Comparison of ENCODE assay signal across 20 mouse cellular contexts in the genomic region with DNA sequence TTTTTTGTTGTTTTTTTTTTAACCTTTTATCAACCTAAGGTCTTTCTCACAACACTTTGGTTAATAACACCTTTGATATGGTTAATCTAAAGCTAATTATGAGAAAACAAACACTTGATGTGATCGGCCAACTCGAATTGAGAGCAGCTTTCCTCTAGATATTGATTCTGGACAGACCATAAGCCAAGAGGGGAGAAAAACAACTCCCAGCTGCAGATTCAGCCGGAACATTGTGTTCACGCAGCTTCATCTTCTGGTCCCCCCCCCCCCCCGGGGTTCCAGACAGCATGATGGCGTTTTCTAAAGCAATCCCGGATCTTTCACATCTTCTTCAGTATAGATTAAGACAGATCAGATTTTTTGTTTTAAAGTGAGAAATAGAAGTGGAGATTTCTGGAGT.
A peak's percentile ranks its signal among the peaks of the same experiment; 100 is the strongest.
DNase-seq lines count a peak whose midpoint lies in the region; ATAC-seq and TF ChIP-seq lines count a peak whose summit lies in the region.
"Had no signal": no experiment of that assay in that cellular context is flagged by ENCODE, and none has a peak within 500 bp of the region (broad histone marks: within the 10 kb centered on the region; RNA-seq: fewer than 3 reads in every experiment).

No protein-coding gene starts in this region.

- peak; percentile 61 for DNase-seq in heart, adult 11 months
- DNase-seq in heart, postnatal 25 days (ENCODE audit: low spot score) = no peak
- no peak for DNase-seq in hindbrain, postnatal 0 days (ENCODE audit: low spot score)
- DNase-seq in neural tube, embryonic 11.5 days (ENCODE audit: low spot score) = no peak
- no peak for DNase-seq in cerebellum, postnatal 36 days
- DNase-seq: adrenal gland, adult 2 months; adrenal gland, postnatal 36 days; B cell, adult 2 months; cerebellum, adult 18-20 months; heart, postnatal 4 days; liver; right cerebral cortex, adult 18-20 months; spleen, adult 18-20 months; thymus, postnatal 14 days had no signal

- H3K27ac ChIP-seq in hindbrain, postnatal 0 days = 0 out of 2 replicates have a peak overlapping the region, but pooled peaks have one; percentile 12
- no peak overlapping the region for H3K27ac ChIP-seq in hindbrain, embryonic 12.5 days
- H3K27ac ChIP-seq in neural tube, embryonic 11.5 days (ENCODE audit: low read depth, low read length) = 0 out of 2 replicates have a peak overlapping the region, but pooled peaks have one; percentile 11
- no peak overlapping the region for H3K27ac ChIP-seq in neural tube, embryonic 15.5 days (replicated peaks)
- H3K27ac ChIP-seq in midbrain, embryonic 16.5 days (ENCODE audit: low read length) = no peak overlapping the region; the same call in 1 of the 2 replicates
- H3K27ac ChIP-seq: kidney, embryonic 15.5 days; liver, embryonic 15.5 days; lung, embryonic 15.5 days had no signal

- no peak overlapping the region for H3K4me3 ChIP-seq in hindbrain, postnatal 0 days (ENCODE audit: low read length)
- no peak overlapping the region for H3K4me3 ChIP-seq in hindbrain, embryonic 12.5 days
- no peak overlapping the region for H3K4me3 ChIP-seq in neural tube, embryonic 11.5 days (ENCODE audit: low read depth, low read length)
- H3K4me3 ChIP-seq in neural tube, embryonic 15.5 days (replicated peaks) = no peak overlapping the region
- no peak overlapping the region for H3K4me3 ChIP-seq in midbrain, embryonic 16.5 days (ENCODE audit: low read depth, low read length)
- H3K4me3 ChIP-seq: kidney, embryonic 15.5 days; liver, embryonic 15.5 days; lung, embryonic 15.5 days had no signal

- TF ChIP-seq CTCF in hindbrain, postnatal 0 days (IDR thresholded peaks at IDR 0.05; ENCODE audit: low read depth) = no peak

- intact Hi-C loops in heart, postnatal 25 days (cut with DNase I) = no loop called here

- ATAC-seq in hindbrain, postnatal 0 days = no peak
- ATAC-seq in hindbrain, embryonic 12.5 days (ENCODE audit: low FRiP score) = no peak
- no peak for ATAC-seq in neural tube, embryonic 11.5 days (ENCODE audit: insufficient read depth, low FRiP score, low TSS enrichment)
- no peak for ATAC-seq in neural tube, embryonic 15.5 days (ENCODE audit: low FRiP score)
- no peak for ATAC-seq in midbrain, embryonic 16.5 days

- 35% methylated on average over 7 of the region's 7 CpGs for WGBS in hindbrain, postnatal 0 days
- 40% methylated on average over 7 of the region's 7 CpGs for WGBS in hindbrain, embryonic 12.5 days
- WGBS in neural tube, embryonic 11.5 days = 45% methylated on average over 7 of the region's 7 CpGs
- WGBS in neural tube, embryonic 15.5 days = 35% methylated on average over 7 of the region's 7 CpGs
- WGBS in midbrain, embryonic 16.5 days = 36% methylated on average over 7 of the region's 7 CpGs

- no peaks in the 10 kb centered on the region for H3K36me3 ChIP-seq in hindbrain, postnatal 0 days (ENCODE audit: insufficient read depth, low read length)
- H3K36me3 ChIP-seq in hindbrain, embryonic 12.5 days = no peaks in the 10 kb centered on the region
- H3K36me3 ChIP-seq in neural tube, embryonic 11.5 days (ENCODE audit: control insufficient read depth, insufficient read depth, low read length) = no peaks in the 10 kb centered on the region
- H3K36me3 ChIP-seq in neural tube, embryonic 15.5 days = no peaks in the 10 kb centered on the region
- no peaks in the 10 kb centered on the region for H3K36me3 ChIP-seq in midbrain, embryonic 16.5 days (ENCODE audit: control insufficient read depth, insufficient read depth, low read length)
- H3K36me3 ChIP-seq: kidney, embryonic 15.5 days; liver, embryonic 15.5 days; lung, embryonic 15.5 days had no signal

- H3K4me2 ChIP-seq in hindbrain, postnatal 0 days (ENCODE audit: low read depth, low read length) = peak overlapping the region; percentile 17; the same call in 1 of the 2 replicates
- H3K4me2 ChIP-seq in hindbrain, embryonic 12.5 days (replicated peaks) = no peak overlapping the region
- no peak overlapping the region for H3K4me2 ChIP-seq in neural tube, embryonic 11.5 days (ENCODE audit: low read depth)
- H3K4me2 ChIP-seq in neural tube, embryonic 15.5 days = no peak overlapping the region
- H3K4me2 ChIP-seq in midbrain, embryonic 16.5 days (ENCODE audit: low read length) = 0 out of 2 replicates have a peak overlapping the region, but pooled peaks have one; percentile 19
- H3K4me2 ChIP-seq: liver, embryonic 15.5 days; lung, embryonic 15.5 days had no signal

- H3K27me3 ChIP-seq in hindbrain, postnatal 0 days (ENCODE audit: insufficient read depth, low read length) = no peaks in the 10 kb centered on the region
- H3K27me3 ChIP-seq in hindbrain, embryonic 12.5 days = no peaks in the 10 kb centered on the region
- no peaks in the 10 kb centered on the region for H3K27me3 ChIP-seq in neural tube, embryonic 11.5 days (ENCODE audit: control insufficient read depth, insufficient read depth, low read length)
- H3K27me3 ChIP-seq in neural tube, embryonic 15.5 days (replicated peaks) = no peaks in the 10 kb centered on the region
- H3K27me3 ChIP-seq in midbrain, embryonic 16.5 days (ENCODE audit: control insufficient read depth, insufficient read depth, low read depth, low read length) = no peaks in the 10 kb centered on the region
- H3K27me3 ChIP-seq: kidney, embryonic 15.5 days; liver, embryonic 15.5 days; lung, embryonic 15.5 days had no signal

- H3K4me1 ChIP-seq in hindbrain, postnatal 0 days (ENCODE audit: insufficient read depth, low read length) = peaks cover 6% of the 10 kb centered on the region; the same call in 1 of the 2 replicates
- peaks cover 31% of the 10 kb centered on the region for H3K4me1 ChIP-seq in hindbrain, embryonic 12.5 days
- peaks cover 9% of the 10 kb centered on the region for H3K4me1 ChIP-seq in neural tube, embryonic 11.5 days (ENCODE audit: control insufficient read depth, insufficient read depth, low read length)
- H3K4me1 ChIP-seq in neural tube, embryonic 15.5 days = peaks cover 38% of the 10 kb centered on the region
- H3K4me1 ChIP-seq in midbrain, embryonic 16.5 days (ENCODE audit: control insufficient read depth, insufficient read depth, low read length) = peaks cover 23% of the 10 kb centered on the region
- H3K4me1 ChIP-seq: liver, embryonic 15.5 days had no signal

- no peaks in the 10 kb centered on the region for H3K9me3 ChIP-seq in hindbrain, postnatal 0 days (ENCODE audit: low read length)
- H3K9me3 ChIP-seq in hindbrain, embryonic 12.5 days (replicated peaks) = no peaks in the 10 kb centered on the region
- no peaks in the 10 kb centered on the region for H3K9me3 ChIP-seq in neural tube, embryonic 11.5 days (ENCODE audit: control insufficient read depth, low read length)
- H3K9me3 ChIP-seq in neural tube, embryonic 15.5 days (replicated peaks) = no peaks in the 10 kb centered on the region
- H3K9me3 ChIP-seq in midbrain, embryonic 16.5 days (replicated peaks; ENCODE audit: control insufficient read depth, low read length, poor library complexity, severe bottlenecking) = no peaks in the 10 kb centered on the region
- H3K9me3 ChIP-seq: kidney, embryonic 15.5 days; liver, embryonic 15.5 days; lung, embryonic 15.5 days had no signal

- no peak overlapping the region for H3K9ac ChIP-seq in hindbrain, postnatal 0 days (replicated peaks; ENCODE audit: low read length)
- no peak overlapping the region for H3K9ac ChIP-seq in hindbrain, embryonic 12.5 days
- H3K9ac ChIP-seq in neural tube, embryonic 11.5 days (ENCODE audit: low read length) = no peak overlapping the region
- no peak overlapping the region for H3K9ac ChIP-seq in neural tube, embryonic 15.5 days (replicated peaks)
- no peak overlapping the region for H3K9ac ChIP-seq in midbrain, embryonic 16.5 days (ENCODE audit: low read depth, low read length)
- H3K9ac ChIP-seq: kidney, embryonic 15.5 days; liver, embryonic 15.5 days; lung, embryonic 15.5 days had no signal

Comparison
In these comparisons a context has a peak if more than half of its experiments do, and no peak if none do; other contexts are left out.
1. H3K27ac ChIP-seq: peak in hindbrain, postnatal 0 days (single experiment) and neural tube, embryonic 11.5 days (single experiment); none in hindbrain, embryonic 12.5 days (single experiment), neural tube, embryonic 15.5 days (single experiment) and midbrain, embryonic 16.5 days (single experiment).
2. H3K4me2 ChIP-seq: peak in hindbrain, postnatal 0 days (single experiment) and midbrain, embryonic 16.5 days (single experiment); none in hindbrain, embryonic 12.5 days (single experiment), neural tube, embryonic 11.5 days (single experiment) and neural tube, embryonic 15.5 days (single experiment).